Mouse (Mus musculus) olfactory bulb, adult 2 months (tissue): ENCODE measurements around the gene Tmx4.

Experiments used
- CTCF ChIP-seq: fragments of 200-500 bp; IDR thresholded peaks from 2 replicates; pipeline ENCODE4 v1.5.1; 2012; ENCODE audit warnings: low read depth, mild to moderate bottlenecking, low read length, moderate library complexity; ENCODE audit not compliant: insufficient read depth
- POLR2A ChIP-seq: fragments of 200-500 bp; IDR thresholded peaks from 2 replicates; pipeline ENCODE4 v1.6.1; 2012; ENCODE audit warnings: mild to moderate bottlenecking, low read depth, low read length, moderate library complexity; ENCODE audit not compliant: insufficient read depth

- TF ChIP-seq CTCF (no peak), POLR2A (no peak)
Observed at GRCm38 (mm10) chr2:134673604-134674003, 29.7 kb upstream of the Tmx4 start.
